Mouse (Mus musculus) ES-E14 (cell line): ENCODE measurements around the gene Cpvl. TPM values are rescaled to one million over a fixed set of nuclear protein-coding genes. Genes with fewer than 3 reads are reported as not detected.

Experiments
- DNase-seq: peaks from one replicate; pipeline ENCODE4 v3.0.0-alpha.2; 2013; ENCODE audit warnings: low read depth, low spot score
- H3K27ac ChIP-seq: 2 replicates; pipeline ENCODE4 v1.5.1; 2012; ENCODE audit warnings: low read depth, mild to moderate bottlenecking, low read length, moderate library complexity, mixed read lengths; ENCODE audit not compliant: poor library complexity, insufficient read depth, severe bottlenecking
- H3K36me3 ChIP-seq: 2 replicates; pipeline ENCODE4 v1.6.1; 2012; ENCODE audit warnings: mild to moderate bottlenecking, low read length, moderate library complexity, mixed read lengths; ENCODE audit not compliant: control insufficient read depth, poor library complexity, insufficient read depth, severe bottlenecking
- H3K4me1 ChIP-seq, 2 experiments: fragments of 150-350 bp in 1 of 2; sonication (generic) in 1 of 2; 2 replicates each; pipeline ENCODE4 v1.6.1; 2012; ENCODE audit warnings: low read length in 2 of 2, mild to moderate bottlenecking in 1 of 2, mixed read lengths in 1 of 2; ENCODE audit not compliant: control insufficient read depth in 2 of 2, insufficient read depth in 2 of 2, poor library complexity in 1 of 2
- H3K4me3 ChIP-seq, 2 experiments: fragments of 150-350 bp in 1 of 2; sonication (generic) in 1 of 2; 2 replicates each; pipeline ENCODE4 v1.5.1; 2012; ENCODE audit warnings: low read length in 2 of 2, low read depth in 1 of 2, mild to moderate bottlenecking in 1 of 2, mixed read lengths in 1 of 2; ENCODE audit not compliant: insufficient read depth in 1 of 2, poor library complexity in 1 of 2, severe bottlenecking in 1 of 2
- H3K9ac ChIP-seq: 2 replicates; pipeline ENCODE4 v1.6.1; 2012; ENCODE audit warnings: low read depth, mild to moderate bottlenecking, low read length, mixed read lengths; ENCODE audit not compliant: poor library complexity, insufficient read depth, severe bottlenecking
- H3K9me3 ChIP-seq: fragments of 150-350 bp; sonication (generic); 2 replicates; pipeline ENCODE4 v1.6.1; 2012; ENCODE audit warnings: low read depth, mild to moderate bottlenecking, low read length; ENCODE audit not compliant: control insufficient read depth, insufficient read depth
- CHD2 ChIP-seq: IDR thresholded peaks from 2 replicates; pipeline ENCODE4 v1.6.1; 2014; ENCODE audit warnings: mild to moderate bottlenecking, low read depth, low read length, inconsistent platforms
- HCFC1 ChIP-seq: IDR thresholded peaks from 2 replicates; pipeline ENCODE4 v1.6.1; 2012; ENCODE audit warnings: low read length, inconsistent platforms, borderline replicate concordance; ENCODE audit not compliant: insufficient read depth
- MAFK ChIP-seq: IDR thresholded peaks from 2 replicates; pipeline ENCODE4 v1.6.1; 2014; ENCODE audit warnings: mild to moderate bottlenecking, low read depth, low read length, inconsistent platforms; ENCODE audit not compliant: insufficient read depth
- ZC3H11A ChIP-seq: IDR thresholded peaks from 2 replicates; pipeline ENCODE4 v1.6.1; 2012; ENCODE audit warnings: low read depth, mild to moderate bottlenecking, inconsistent platforms, low read length, borderline replicate concordance
- ZNF384 ChIP-seq: IDR thresholded peaks from 2 replicates; pipeline ENCODE4 v1.6.1; 2012; ENCODE audit warnings: low read depth, low read length, inconsistent platforms
- in situ Hi-C, 2 experiments: fragments of 600-800 bp; cut with MboI; formaldehyde crosslinking; loops; one replicate each; pipeline ENCODE4 v1.15.1; 2025; ENCODE audit warnings: low sequenced_read_pairs in 2 of 2, inconsistent platforms in 1 of 2; ENCODE audit not compliant: unreplicated experiment in 2 of 2
- total RNA-seq: library from RNA; depleted of rRNA; stranded (reverse); fragments of 300-350 nt; gene quantifications from 2 replicates; pipeline ENCODE4 v1.2.3, GENCODE M21; 2012

Gene Cpvl
- total RNA-seq, 1 experiment = 0.40 TPM

DNA sequence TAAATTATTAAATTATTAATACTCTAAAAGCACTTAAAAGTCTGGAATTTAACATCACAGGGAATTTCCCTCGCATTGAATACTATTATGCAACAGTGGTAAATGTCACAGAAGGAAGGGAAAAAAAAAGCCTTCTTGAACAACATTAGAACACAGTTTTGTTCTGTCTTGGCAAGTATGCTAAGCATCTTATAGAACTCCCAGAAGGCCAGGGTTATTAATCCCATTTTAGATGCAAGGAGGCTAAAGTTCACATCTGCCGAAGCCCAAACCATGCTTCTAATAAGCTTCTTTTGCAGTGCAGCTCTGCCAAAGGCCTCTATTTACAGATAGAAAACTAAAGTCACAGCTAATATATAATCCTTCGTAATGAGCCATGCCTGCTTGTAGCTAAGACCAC, 74.3 kb downstream of the Cpvl start:
- H3K9me3 ChIP-seq = no peaks in the 10 kb centered on the region
- H3K4me1 ChIP-seq = peaks cover 0 to 2% of the 10 kb centered on the region in 2 experiments; a peak in 3 of 4 replicates
- no peak overlapping the region for H3K4me3 ChIP-seq
- H3K36me3 ChIP-seq = no peaks in the 10 kb centered on the region
- in situ Hi-C loops = no loop called here
- H3K9ac ChIP-seq = no peak overlapping the region
- TF ChIP-seq ZC3H11A (no peak), MAFK (no peak), ZNF384 (no peak), CHD2 (no peak), HCFC1 (no peak)
- DNase-seq = no peak
- no peak overlapping the region for H3K27ac ChIP-seq

DNA sequence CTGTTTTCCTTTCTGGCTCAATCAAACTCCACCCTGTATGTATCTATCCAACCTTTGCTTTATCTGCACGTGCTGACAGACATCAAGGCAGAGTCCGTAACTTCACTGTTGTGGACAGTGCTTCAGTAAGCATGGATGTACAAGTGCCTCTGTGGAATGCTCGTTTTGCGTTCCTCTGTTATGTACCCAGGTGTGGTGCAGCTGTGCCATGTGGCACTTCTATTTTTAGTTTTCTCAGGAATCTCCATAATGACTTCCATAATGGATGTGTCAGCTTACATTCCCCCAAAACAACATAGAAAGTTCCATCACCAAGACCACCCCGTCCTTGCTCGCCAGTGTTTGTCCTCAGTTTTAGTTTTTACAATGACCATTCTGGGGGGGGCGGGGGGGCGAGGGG, 76.7 kb downstream of the Cpvl start:
- H3K9me3 ChIP-seq = no peaks in the 10 kb centered on the region
- no peaks in the 10 kb centered on the region for H3K36me3 ChIP-seq
- DNase-seq = no peak
- H3K4me3 ChIP-seq = no peak overlapping the region
- in situ Hi-C loops = no loop called here
- TF ChIP-seq ZC3H11A (no peak), MAFK (no peak), CHD2 (no peak), HCFC1 (no peak), ZNF384 (no peak)
- no peak overlapping the region for H3K9ac ChIP-seq
- H3K4me1 ChIP-seq = no peaks in the 10 kb centered on the region
- no peak overlapping the region for H3K27ac ChIP-seq

GRCm38 (mm10) chr6:53897872-53898464, 80.5 kb downstream of the Cpvl start:
- Histone ChIP-seq H3K4me3 (no peak overlapping the region), H3K9me3 (no peaks in the 10 kb centered on the region), H3K36me3 (no peaks in the 10 kb centered on the region), H3K4me1 (no peaks in the 10 kb centered on the region), H3K27ac (no peak overlapping the region), H3K9ac (no peak overlapping the region)
- in situ Hi-C loops = no loop called here
- DNase-seq = no peak
- TF ChIP-seq ZC3H11A = no peak
- no peak for TF ChIP-seq ZNF384
- no peak for TF ChIP-seq CHD2
- TF ChIP-seq MAFK = no peak
- no peak for TF ChIP-seq HCFC1

- in situ Hi-C loops = no loop called here
- DNase-seq = no peak
- no peak overlapping the region for H3K27ac ChIP-seq
- H3K9me3 ChIP-seq = no peaks in the 10 kb centered on the region
- H3K4me1 ChIP-seq = no peaks in the 10 kb centered on the region
- H3K9ac ChIP-seq = no peak overlapping the region
- H3K36me3 ChIP-seq = no peaks in the 10 kb centered on the region
- TF ChIP-seq HCFC1 (no peak), CHD2 (no peak), MAFK (no peak), ZC3H11A (no peak), ZNF384 (no peak)
- no peak overlapping the region for H3K4me3 ChIP-seq
Observed at GRCm38 (mm10) chr6:53897126-53897525, 81.3 kb downstream of the Cpvl start.

DNA sequence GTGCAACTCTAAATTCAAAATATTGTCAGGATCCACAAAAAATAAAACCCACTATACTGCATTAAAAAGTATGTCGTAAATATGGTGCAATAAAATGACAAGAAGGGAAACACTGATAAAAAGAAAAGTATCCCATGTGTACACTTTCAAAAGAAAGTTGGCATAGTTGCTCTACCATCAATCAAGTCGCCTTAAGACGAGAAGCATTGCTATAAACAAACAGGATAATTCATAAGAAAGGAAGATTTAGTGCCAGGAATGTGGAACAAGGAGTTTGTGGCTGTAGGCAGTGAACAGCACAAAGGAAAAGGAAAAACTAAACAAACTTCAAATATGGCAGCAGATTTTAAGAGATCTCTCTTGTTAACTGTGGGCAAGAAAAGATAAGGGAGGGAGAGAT, 84.7 kb downstream of the Cpvl start:
- H3K9me3 ChIP-seq = no peaks in the 10 kb centered on the region
- in situ Hi-C loops = no loop called here
- DNase-seq = no peak
- no peaks in the 10 kb centered on the region for H3K36me3 ChIP-seq
- H3K27ac ChIP-seq = no peak overlapping the region
- H3K4me3 ChIP-seq = no peak overlapping the region
- H3K4me1 ChIP-seq = no peaks in the 10 kb centered on the region
- TF ChIP-seq MAFK (no peak), ZNF384 (no peak), ZC3H11A (no peak), HCFC1 (no peak), CHD2 (no peak)
- H3K9ac ChIP-seq = no peak overlapping the region
